Mouse (Mus musculus) testis, adult 10 weeks (tissue): ENCODE data around the gene Slmap. TPM values are rescaled to one million over a fixed set of nuclear protein-coding genes. Genes with fewer than 3 reads are reported as not detected.

Experiments used
- polyA plus RNA-seq: library from polyadenylated mRNA; stranded (reverse); fragments of 350-450 nt; fragmentation: Illumina TruSeq; extraction: RNeasy Lipid Tissue Mini Kit (QIAGEN cat#74804); gene quantifications from one replicate; pipeline ENCODE4 v1.2.3, GENCODE M21; 2014; ENCODE audit warnings: low read depth, low replicate concordance

The Slmap gene
- polyA plus RNA-seq: 288 TPM

GRCm38 (mm10) chr14:26534757-26535479 is at the start of gene Slmap:
TSS of gene Slmap (minus strand) at chr14:26534931.

GRCm38 (mm10) chr14:26573556-26573955 is 38.8 kb upstream of the Slmap start, which contains the start of gene Dennd6a:
TSS of gene Dennd6a (plus strand) at chr14:26573856.

Other genes with a start within 250 kb of the Slmap start
- 14.1 TPM for gene Dennd6a, start 38.9 kb upstream of the Slmap start, polyA plus RNA-seq
- gene Arf4, start 103.1 kb upstream of the Slmap start, polyA plus RNA-seq: 240 TPM
- 6.3 TPM for gene Pde12, start 135.0 kb upstream of the Slmap start, polyA plus RNA-seq
- gene Dnah12, start 158.3 kb upstream of the Slmap start, polyA plus RNA-seq: 65.4 TPM